9 mouse cellular contexts compared by ENCODE assay signal in the genomic region with DNA sequence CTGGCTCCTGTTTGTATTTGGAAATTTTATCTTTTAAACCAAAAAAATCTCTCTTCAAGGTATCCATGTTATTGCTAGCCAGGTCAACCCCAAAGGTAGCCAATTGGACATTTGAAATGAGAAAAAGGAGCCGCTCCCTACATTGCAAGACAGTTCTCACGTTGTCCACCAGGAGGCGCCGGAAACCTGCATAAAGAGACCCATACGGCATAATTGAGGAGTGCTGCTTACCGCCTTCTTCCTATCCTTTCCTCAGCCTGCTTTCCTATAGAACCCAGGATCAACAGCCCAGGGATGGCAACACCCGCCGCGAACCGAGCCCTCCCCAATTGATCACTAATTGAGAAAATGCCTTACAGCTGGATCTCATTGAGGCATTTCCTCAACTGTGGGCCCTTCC. TPM values are rescaled to one million over a fixed set of nuclear protein-coding genes. Genes with fewer than 3 reads are reported as not detected.
A peak's percentile ranks its signal among the peaks of the same experiment; 100 is the strongest.
DNase-seq lines count a peak whose midpoint lies in the region; ATAC-seq and TF ChIP-seq lines count a peak whose summit lies in the region.
"Had no signal": no experiment of that assay in that cellular context is flagged by ENCODE, and none has a peak within 500 bp of the region (broad histone marks: within the 10 kb centered on the region; RNA-seq: fewer than 3 reads in every experiment).

No protein-coding gene starts in this region.

- peak; percentile 61 for DNase-seq in adrenal gland, adult 8-10 months
- peak; percentile 94 for DNase-seq in embryo, embryonic 10.5 days (ENCODE audit: low spot score)
- DNase-seq in gastrocnemius, postnatal 14 days = peak; percentile 72
- peak; percentile 72 to 91 for DNase-seq in kidney, adult 8-10 months
- peak; percentile 84 for DNase-seq in limb, embryonic 14.5 days (ENCODE audit: low spot score)
- DNase-seq in ovary, postnatal 14 days (ENCODE audit: low spot score) = peak; percentile 89
- peak; percentile 49 to 78 for DNase-seq in thymus, postnatal 10 days (ENCODE audit: low spot score in 2 of 2)

- H3K36me3 ChIP-seq in limb, embryonic 14.5 days (ENCODE audit: control insufficient read depth, insufficient read depth, low read length) = no peaks in the 10 kb centered on the region
- H3K36me3 ChIP-seq: limb, embryonic 12.5 days had no signal

- intact Hi-C loops in gastrocnemius, postnatal 14 days (cut with DNase I; ENCODE audit: low total_unique reads) = no loop called here

- peak; percentile 62 for ATAC-seq in CD4-positive, CD25-positive, alpha-beta regulatory T cell, adult 4 months
- peak; percentile 42 for ATAC-seq in limb, embryonic 14.5 days (ENCODE audit: low FRiP score, low read depth)

- H3K27me3 ChIP-seq in limb, embryonic 14.5 days (ENCODE audit: control insufficient read depth, insufficient read depth, low read length) = no peaks in the 10 kb centered on the region
- H3K27me3 ChIP-seq: limb, embryonic 12.5 days had no signal

- no peak for TF ChIP-seq POLR2A in limb, embryonic 14.5 days (IDR thresholded peaks at IDR 0.05; ENCODE audit: borderline replicate concordance, extremely low read depth, insufficient read depth, insufficient read length)

- H3K9ac ChIP-seq in limb, embryonic 14.5 days (ENCODE audit: low read depth, low read length, severe bottlenecking) = no peak overlapping the region
- H3K9ac ChIP-seq: limb, embryonic 12.5 days had no signal

- 0% methylated on average over 10 of the region's 10 CpGs for WGBS in limb, embryonic 14.5 days

- peaks cover 2% of the 10 kb centered on the region; the same call in 1 of the 2 replicates for H3K4me1 ChIP-seq in limb, embryonic 14.5 days (ENCODE audit: control insufficient read depth, insufficient read depth, low read length)

- no peak overlapping the region for H3K27ac ChIP-seq in limb, embryonic 14.5 days (replicated peaks; ENCODE audit: low read depth, low read length)
- H3K27ac ChIP-seq: limb, embryonic 12.5 days had no signal

- H3K4me3 ChIP-seq in limb, embryonic 14.5 days (replicated peaks; ENCODE audit: low read length) = no peak overlapping the region
- H3K4me3 ChIP-seq: limb, embryonic 12.5 days had no signal

- H3K4me2 ChIP-seq in limb, embryonic 14.5 days (replicated peaks; ENCODE audit: low read depth, low read length, severe bottlenecking) = no peak overlapping the region
- H3K4me2 ChIP-seq: limb, embryonic 12.5 days had no signal

- H3K9me3 ChIP-seq in limb, embryonic 14.5 days (ENCODE audit: control insufficient read depth, low read length) = no peaks in the 10 kb centered on the region
- H3K9me3 ChIP-seq: limb, embryonic 12.5 days had no signal

RNA-seq across cellular contexts. Expression of a gene that starts 16.2 kb away (rescaled TPM):
- polyA plus RNA-seq in CD4-positive, CD25-positive, alpha-beta regulatory T cell, adult 4 months (2017; shearing (Covaris generic)) = under 1 TPM in 1 of 2 experiments, not detected in 1; 0.30 TPM
- 1 to 10 TPM in 2 of 4 experiments, under 1 TPM in 2; 0.49 to 1.3 (median 0.77) TPM for total RNA-seq in adrenal gland, adult 8-10 months (2022)
- under 1 TPM; 0.49 to 0.92 TPM for total RNA-seq in gastrocnemius, postnatal 14 days (2021)
- 3.7 and 7.9 TPM in 2 replicates for polyA plus RNA-seq in limb, embryonic 14.5 days (2012; rRNA removed)
- 13.2 and 19.8 TPM in 2 replicates for polyA plus RNA-seq in limb, embryonic 14.5 days (2014; fragmentation: Nextera tagmentation; extraction: Ambion mirVana)

RNA-seq across cellular contexts. Expression of a gene that starts 34.0 kb away (rescaled TPM):
- polyA plus RNA-seq in CD4-positive, CD25-positive, alpha-beta regulatory T cell, adult 4 months (2017; shearing (Covaris generic)) = not detected
- not detected for total RNA-seq in adrenal gland, adult 8-10 months (2022)
- total RNA-seq in gastrocnemius, postnatal 14 days (2021) = not detected
- 0.04 and 0.09 TPM in 2 replicates for polyA plus RNA-seq in limb, embryonic 14.5 days (2012; rRNA removed)
- polyA plus RNA-seq in limb, embryonic 14.5 days (2014; fragmentation: Nextera tagmentation; extraction: Ambion mirVana) = 0.08 and 0.22 TPM in 2 replicates
- polyA plus RNA-seq: limb, embryonic 12.5 days had no signal

RNA-seq across cellular contexts. Expression of a gene that starts 39.9 kb away (rescaled TPM):
- polyA plus RNA-seq in CD4-positive, CD25-positive, alpha-beta regulatory T cell, adult 4 months (2017; shearing (Covaris generic)) = under 1 TPM; 0.44 to 0.97 TPM
- total RNA-seq in adrenal gland, adult 8-10 months (2022) = 1 to 10 TPM; 1.3 to 2.4 (median 1.9) TPM
- total RNA-seq in gastrocnemius, postnatal 14 days (2021) = 1 to 10 TPM in 1 of 2 experiments, under 1 TPM in 1; 0.42 to 1.6 TPM
- 5.9 and 7.6 TPM in 2 replicates for polyA plus RNA-seq in limb, embryonic 14.5 days (2012; rRNA removed)
- 16.4 and 22.3 TPM in 2 replicates for polyA plus RNA-seq in limb, embryonic 14.5 days (2014; fragmentation: Nextera tagmentation; extraction: Ambion mirVana)

RNA-seq across cellular contexts. Expression of a gene that starts 48.0 kb away (rescaled TPM):
- polyA plus RNA-seq in CD4-positive, CD25-positive, alpha-beta regulatory T cell, adult 4 months (2017; shearing (Covaris generic)) = not detected
- 1 to 10 TPM in 1 of 4 experiments, under 1 TPM in 3; 0.37 to 2.0 (median 0.57) TPM for total RNA-seq in adrenal gland, adult 8-10 months (2022)
- not detected for total RNA-seq in gastrocnemius, postnatal 14 days (2021)
- 0.18 and 0.23 TPM in 2 replicates for polyA plus RNA-seq in limb, embryonic 14.5 days (2012; rRNA removed)
- 0.29 and 0.51 TPM in 2 replicates for polyA plus RNA-seq in limb, embryonic 14.5 days (2014; fragmentation: Nextera tagmentation; extraction: Ambion mirVana)
- polyA plus RNA-seq: limb, embryonic 12.5 days had no signal
